Mouse (Mus musculus) limb, embryonic 12.5 days (tissue): ENCODE results near the gene Lrrc7. TPM values are rescaled to one million over a fixed set of nuclear protein-coding genes. Genes with fewer than 3 reads are reported as not detected.
"Not testable (repeated sequence)": the region's sequence is repeated elsewhere in the genome, so short reads cannot be mapped to it uniquely, and the experiment has no call there.

Experiments
- ATAC-seq: fragments of 200-750 bp; cut with Nextera tagmentation; 2 replicates; pipeline ENCODE4 v1.8.0; 2017; ENCODE audit warnings: low read depth, moderate TSS enrichment; ENCODE audit not compliant: insufficient number of reproducible peaks, insufficient read depth, low FRiP score, low TSS enrichment
- H3K27ac ChIP-seq: fragments of 300-500 bp; sonication (generic); 2 replicates; pipeline ENCODE4 v1.5.1; 2016; ENCODE audit warnings: mild to moderate bottlenecking, moderate library complexity
- H3K27me3 ChIP-seq: fragments of 300-500 bp; sonication (generic); 2 replicates; pipeline ENCODE4 v1.6.1; 2016; ENCODE audit warnings: mild to moderate bottlenecking, moderate library complexity
- H3K36me3 ChIP-seq: fragments of 300-500 bp; sonication (generic); 2 replicates; pipeline ENCODE4 v1.6.1; 2016; ENCODE audit warnings: mild to moderate bottlenecking, moderate library complexity
- H3K4me1 ChIP-seq: fragments of 300-500 bp; sonication (generic); replicated peaks from 2 replicates; pipeline ENCODE4 v1.6.1; 2016
- H3K4me2 ChIP-seq: fragments of 300-500 bp; sonication (generic); 2 replicates; pipeline ENCODE4 v1.6.1; 2016; ENCODE audit warnings: mild to moderate bottlenecking, moderate library complexity
- H3K4me3 ChIP-seq: fragments of 300-500 bp; sonication (generic); replicated peaks from 2 replicates; pipeline ENCODE4 v1.5.1; 2016; ENCODE audit warnings: mild to moderate bottlenecking
- H3K9ac ChIP-seq: fragments of 300-500 bp; sonication (generic); replicated peaks from 2 replicates; pipeline ENCODE4 v1.6.1; 2016; ENCODE audit warnings: mild to moderate bottlenecking, moderate library complexity
- H3K9me3 ChIP-seq: fragments of 300-500 bp; sonication (generic); 2 replicates; pipeline ENCODE4 v1.6.1; 2016; ENCODE audit warnings: mild to moderate bottlenecking, moderate library complexity
- WGBS: fragments of 180-500 bp; shearing (Covaris S2); methylation state at CpG from one replicate; pipeline ENCODE4 v1.1.7; 2016; 5-methylcytosine and 5-hydroxymethylcytosine counted together
- polyA plus RNA-seq: library from polyadenylated mRNA; unstranded; fragments of >200 nt; fragmentation: Nextera tagmentation; extraction: Ambion mirVana; gene quantifications from 2 replicates; pipeline ENCODE4 v1.2.1, GENCODE M21; 2016

Lrrc7 gene
- polyA plus RNA-seq, 1 experiment from 2014 or later = 0.35 TPM

DNA sequence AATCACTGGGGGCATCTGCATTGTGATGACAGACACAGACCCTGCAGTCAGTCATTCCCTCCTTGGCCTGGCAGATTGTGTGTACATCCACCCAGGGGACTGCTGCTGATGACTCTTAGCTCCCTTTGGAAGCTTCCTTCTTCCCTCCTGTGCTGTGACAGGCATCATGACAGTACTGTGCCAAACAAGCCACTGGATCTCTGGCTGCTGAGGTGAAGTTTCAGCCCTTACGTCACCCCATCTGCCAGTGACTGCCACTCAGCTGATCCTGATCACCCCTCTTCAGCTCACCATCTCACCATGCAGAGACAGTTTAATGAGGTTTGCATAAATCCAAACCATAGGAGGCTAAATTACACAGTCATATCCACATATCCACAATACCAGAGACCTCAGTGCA, 456.8 kb downstream of the Lrrc7 start:
- Histone ChIP-seq H3K4me3 (no peak overlapping the region), H3K4me1 (no peaks in the 10 kb centered on the region), H3K9ac (no peak overlapping the region), H3K4me2 (no peak overlapping the region), H3K9me3 (no peaks in the 10 kb centered on the region), H3K27ac (no peak overlapping the region), H3K27me3 (no peaks in the 10 kb centered on the region), H3K36me3 (no peaks in the 10 kb centered on the region)
- WGBS = 80% methylated on average over 1 of the region's 1 CpGs
- no peak for ATAC-seq

DNA sequence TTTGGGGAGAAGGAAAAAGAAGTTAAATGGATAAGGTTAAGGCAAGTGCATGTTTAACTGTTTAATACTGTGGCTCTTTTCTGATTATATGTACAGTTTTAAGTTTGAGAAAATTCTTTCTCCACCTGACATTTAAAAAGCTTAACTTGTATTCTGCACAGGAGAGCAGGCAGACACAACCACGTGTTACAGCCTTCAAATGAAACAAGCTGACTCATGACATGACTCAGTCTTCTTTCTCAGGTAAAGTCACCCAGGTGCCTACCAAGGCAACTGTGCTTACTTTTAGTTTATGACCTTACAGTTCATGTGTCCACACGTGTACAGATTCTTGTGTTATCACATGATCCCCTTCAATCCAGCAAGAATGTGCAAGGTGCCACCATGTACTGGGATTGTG, 458.6 kb downstream of the Lrrc7 start:
- 65% methylated on average over 2 of the region's 2 CpGs for WGBS

DNA sequence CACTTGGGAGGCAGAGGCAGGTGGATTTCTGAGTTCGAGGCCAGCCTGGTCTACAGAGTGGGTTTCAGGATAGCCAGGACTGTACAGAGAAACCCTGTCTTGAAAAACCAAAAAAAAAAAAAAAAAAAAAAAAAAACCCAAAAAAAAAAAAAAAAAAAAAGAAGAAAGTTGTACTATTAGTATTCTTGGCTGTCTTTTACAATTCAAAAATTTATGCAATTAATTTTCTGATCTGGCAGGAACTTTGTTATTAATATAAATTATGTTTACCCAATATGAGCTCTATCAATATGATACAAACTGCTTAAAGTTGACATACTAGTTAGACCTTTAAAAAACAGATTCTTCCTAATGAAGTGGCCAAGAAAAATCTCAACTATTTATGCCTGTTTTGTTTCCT, 459.5 kb downstream of the Lrrc7 start:
- H3K27me3 ChIP-seq, H3K9ac ChIP-seq, H3K9me3 ChIP-seq, H3K4me3 ChIP-seq, H3K4me2 ChIP-seq, ATAC-seq, H3K4me1 ChIP-seq, H3K36me3 ChIP-seq, H3K27ac ChIP-seq: not testable (repeated sequence)
- WGBS = 78% methylated on average over 1 of the region's 1 CpGs

More for the DNA sequence above, 458.6 kb downstream of the Lrrc7 start:
- H3K36me3 ChIP-seq = no peaks in the 10 kb centered on the region
- H3K4me1 ChIP-seq = no peaks in the 10 kb centered on the region
- no peaks in the 10 kb centered on the region for H3K27me3 ChIP-seq
- no peaks in the 10 kb centered on the region for H3K9me3 ChIP-seq
- no peak for ATAC-seq
- H3K27ac ChIP-seq = no peak overlapping the region
- H3K4me2 ChIP-seq = no peak overlapping the region
- H3K9ac ChIP-seq = no peak overlapping the region
- no peak overlapping the region for H3K4me3 ChIP-seq

DNA sequence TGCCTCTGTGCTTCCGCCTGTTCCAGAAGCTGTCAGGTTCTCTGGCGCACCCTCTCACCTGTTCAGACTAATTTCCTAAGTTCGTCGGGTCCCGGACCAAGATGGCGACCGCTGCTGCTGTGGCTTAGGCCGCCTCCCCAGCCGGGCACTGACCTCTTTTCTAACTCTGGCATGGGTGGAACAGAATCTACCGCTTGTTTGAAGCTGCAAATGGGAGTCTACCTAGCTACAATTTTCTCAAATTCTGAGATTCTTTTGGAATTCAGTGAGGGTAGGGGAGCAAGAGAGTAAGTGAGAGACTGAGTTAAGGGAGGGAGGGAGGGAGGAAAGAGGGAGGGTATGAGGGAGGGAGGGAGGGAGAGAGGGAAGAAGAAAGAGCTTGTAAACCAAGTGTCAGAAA, 460.0 kb downstream of the Lrrc7 start:
- H3K4me1 ChIP-seq, H3K9me3 ChIP-seq, H3K4me2 ChIP-seq, H3K36me3 ChIP-seq, H3K4me3 ChIP-seq, H3K27ac ChIP-seq, H3K27me3 ChIP-seq, H3K9ac ChIP-seq, ATAC-seq: not testable (repeated sequence)
- 95% methylated on average over 9 of the region's 10 CpGs for WGBS

DNA sequence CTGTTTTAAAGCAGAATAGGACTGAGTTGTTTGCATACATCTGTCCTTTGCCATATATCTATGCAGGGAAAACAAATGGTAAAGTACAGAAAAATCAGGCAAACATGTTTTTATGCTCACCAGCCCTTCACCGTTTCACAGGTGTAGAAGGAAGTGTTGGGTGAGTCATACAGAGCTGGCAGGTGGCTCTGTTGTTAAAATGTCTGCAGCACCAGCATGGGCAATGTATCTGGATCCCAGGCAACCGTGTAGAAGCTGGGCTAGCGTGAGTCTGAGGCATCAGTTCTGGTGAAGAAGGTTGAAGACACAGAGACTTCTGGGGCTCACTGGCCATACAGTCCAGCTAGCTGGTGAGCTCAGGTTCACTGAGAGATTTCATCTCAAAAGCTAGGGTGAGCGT, 468.1 kb downstream of the Lrrc7 start:
- Histone ChIP-seq H3K27ac (no peak overlapping the region), H3K4me2 (no peak overlapping the region), H3K4me3 (no peak overlapping the region), H3K27me3 (no peaks in the 10 kb centered on the region), H3K4me1 (no peaks in the 10 kb centered on the region), H3K9me3 (no peaks in the 10 kb centered on the region), H3K9ac (no peak overlapping the region), H3K36me3 (no peaks in the 10 kb centered on the region)
- no peak for ATAC-seq
- 80% methylated on average over 4 of the region's 4 CpGs for WGBS

DNA sequence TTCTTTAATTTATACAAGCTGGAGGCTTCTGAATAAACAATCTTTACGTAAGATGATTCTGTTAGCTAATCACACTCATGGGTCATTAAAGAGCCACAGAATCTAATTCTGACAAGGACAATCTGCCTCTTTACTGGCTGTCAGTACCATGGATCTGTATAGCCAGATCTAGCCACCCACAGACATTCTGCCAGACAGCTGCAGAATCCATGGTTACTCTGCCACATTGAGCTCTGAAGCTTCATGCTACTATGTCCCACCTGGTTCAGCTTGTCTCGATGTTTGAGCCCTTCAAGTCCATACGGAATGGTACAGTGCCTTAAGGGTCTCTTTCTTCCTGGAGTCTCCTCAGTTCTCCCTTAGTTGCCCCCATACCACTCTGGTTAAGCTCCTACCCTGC, 470.4 kb downstream of the Lrrc7 start:
- no peaks in the 10 kb centered on the region for H3K36me3 ChIP-seq
- no peaks in the 10 kb centered on the region for H3K9me3 ChIP-seq
- 85% methylated on average over 3 of the region's 3 CpGs for WGBS
- no peak overlapping the region for H3K27ac ChIP-seq
- no peaks in the 10 kb centered on the region for H3K4me1 ChIP-seq
- no peak for ATAC-seq
- no peak overlapping the region for H3K4me2 ChIP-seq
- no peaks in the 10 kb centered on the region for H3K27me3 ChIP-seq
- no peak overlapping the region for H3K4me3 ChIP-seq
- no peak overlapping the region for H3K9ac ChIP-seq

DNA sequence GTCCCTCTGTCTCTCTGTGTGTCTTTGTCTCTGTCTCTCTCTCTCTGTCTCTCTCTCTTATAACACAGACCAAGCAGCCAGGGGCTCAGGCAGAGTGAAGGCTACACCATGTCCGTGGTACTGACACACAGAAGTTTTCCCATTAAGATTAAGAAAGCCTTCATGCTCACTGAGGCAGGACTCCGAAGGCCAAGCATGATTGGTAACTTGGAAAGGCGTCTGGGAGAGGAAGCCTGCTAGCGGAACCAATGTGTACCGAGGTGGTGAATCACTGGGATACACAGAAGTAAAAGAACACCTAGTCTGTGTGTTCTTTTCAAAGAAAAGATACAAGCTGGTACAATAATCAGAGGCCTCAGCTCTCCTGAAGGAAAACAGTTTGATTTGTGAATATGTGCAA, 484.2 kb downstream of the Lrrc7 start:
- H3K27ac ChIP-seq = no peak overlapping the region
- no peaks in the 10 kb centered on the region for H3K27me3 ChIP-seq
- no peak overlapping the region for H3K4me3 ChIP-seq
- H3K9me3 ChIP-seq = no peaks in the 10 kb centered on the region
- 81% methylated on average over 5 of the region's 5 CpGs for WGBS
- H3K9ac ChIP-seq = no peak overlapping the region
- no peak overlapping the region for H3K4me2 ChIP-seq
- ATAC-seq = no peak
- H3K4me1 ChIP-seq = no peaks in the 10 kb centered on the region
- no peaks in the 10 kb centered on the region for H3K36me3 ChIP-seq

DNA sequence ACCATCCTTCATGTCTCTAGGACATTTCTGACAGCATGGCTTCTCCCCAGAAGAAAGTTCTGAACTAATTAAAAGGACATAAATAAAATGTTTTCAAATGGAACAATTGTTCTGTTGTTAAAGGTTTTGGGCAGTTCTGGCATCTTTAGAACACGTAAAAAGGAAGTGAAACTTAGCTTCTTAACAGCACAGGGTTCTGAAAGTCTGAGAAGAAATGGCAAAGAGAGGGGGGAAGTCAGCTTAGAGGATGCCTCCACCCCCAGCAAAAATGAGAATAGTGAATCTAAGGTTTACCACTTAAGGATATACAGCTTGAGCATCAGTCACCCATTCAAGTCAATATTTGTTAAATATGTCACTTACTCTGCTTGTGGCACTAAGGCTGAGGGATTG, 484.6 kb downstream of the Lrrc7 start:
- Histone ChIP-seq H3K27me3 (no peaks in the 10 kb centered on the region), H3K4me3 (no peak overlapping the region), H3K4me1 (no peaks in the 10 kb centered on the region), H3K27ac (no peak overlapping the region), H3K4me2 (no peak overlapping the region), H3K9ac (no peak overlapping the region), H3K9me3 (no peaks in the 10 kb centered on the region), H3K36me3 (no peaks in the 10 kb centered on the region)
- 61% methylated on average over 1 of the region's 1 CpGs for WGBS
- ATAC-seq = no peak

DNA sequence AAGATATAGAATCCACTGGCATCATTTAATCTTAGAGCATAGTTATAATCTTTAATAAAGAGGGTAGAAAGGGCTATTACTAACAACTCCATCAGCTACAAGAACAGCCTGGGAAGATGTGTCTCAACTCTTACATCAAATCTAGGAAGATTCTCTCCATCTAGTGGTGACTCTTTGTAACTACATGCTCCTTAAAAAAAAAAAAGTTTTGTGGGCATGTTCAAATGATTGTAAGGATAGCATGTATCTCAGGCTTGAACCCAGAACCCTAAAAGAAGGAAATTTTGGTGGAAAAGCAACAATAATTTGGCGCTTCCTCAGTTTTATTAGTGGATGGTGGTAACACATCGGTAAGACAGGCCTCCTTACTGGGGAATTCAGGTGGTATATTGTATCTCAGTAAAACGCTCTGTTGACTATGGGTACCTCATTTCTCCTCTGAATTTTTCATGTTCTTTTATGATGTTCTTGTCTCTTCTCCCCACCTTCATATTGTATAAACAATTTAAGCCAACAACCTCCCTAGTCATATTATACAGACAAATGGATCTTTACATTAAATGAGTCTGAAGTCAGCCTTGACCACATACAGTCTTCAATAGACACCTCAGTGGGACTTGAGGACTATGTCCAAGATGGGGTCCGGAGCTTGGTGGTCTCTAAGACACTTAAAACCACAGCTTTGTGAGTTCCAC, 485.2 kb downstream of the Lrrc7 start:
- no peaks in the 10 kb centered on the region for H3K36me3 ChIP-seq
- no peaks in the 10 kb centered on the region for H3K4me1 ChIP-seq
- H3K27me3 ChIP-seq = no peaks in the 10 kb centered on the region
- no peak for ATAC-seq
- no peak overlapping the region for H3K9ac ChIP-seq
- H3K27ac ChIP-seq = no peak overlapping the region
- no peak overlapping the region for H3K4me3 ChIP-seq
- H3K9me3 ChIP-seq = no peaks in the 10 kb centered on the region
- no peak overlapping the region for H3K4me2 ChIP-seq
- WGBS = 40% methylated on average over 4 of the region's 4 CpGs

DNA sequence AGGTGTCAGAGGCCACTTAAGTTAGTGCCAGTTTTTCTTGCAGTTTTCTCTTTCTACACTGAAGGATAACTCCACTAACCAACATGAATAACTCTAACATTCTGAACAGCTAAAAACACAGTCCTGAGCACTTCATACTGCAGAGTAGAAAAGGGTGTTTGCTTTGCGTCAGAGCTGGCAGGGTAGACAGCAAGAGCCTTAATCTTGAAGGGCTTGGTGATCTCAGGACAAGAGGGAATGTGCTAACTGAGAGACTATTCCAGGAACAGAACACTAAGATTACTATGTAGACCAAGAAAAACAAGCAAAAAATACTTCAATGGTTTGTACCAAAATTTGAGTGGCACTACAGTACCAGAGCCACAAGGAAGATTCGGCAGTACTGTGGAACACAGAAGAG, 487.0 kb downstream of the Lrrc7 start:
- Histone ChIP-seq H3K36me3 (no peaks in the 10 kb centered on the region), H3K4me3 (no peak overlapping the region), H3K9me3 (no peaks in the 10 kb centered on the region), H3K27me3 (no peaks in the 10 kb centered on the region), H3K9ac (no peak overlapping the region), H3K27ac (no peak overlapping the region), H3K4me2 (no peak overlapping the region), H3K4me1 (no peaks in the 10 kb centered on the region)
- no peak for ATAC-seq
- WGBS = 86% methylated on average over 2 of the region's 2 CpGs

DNA sequence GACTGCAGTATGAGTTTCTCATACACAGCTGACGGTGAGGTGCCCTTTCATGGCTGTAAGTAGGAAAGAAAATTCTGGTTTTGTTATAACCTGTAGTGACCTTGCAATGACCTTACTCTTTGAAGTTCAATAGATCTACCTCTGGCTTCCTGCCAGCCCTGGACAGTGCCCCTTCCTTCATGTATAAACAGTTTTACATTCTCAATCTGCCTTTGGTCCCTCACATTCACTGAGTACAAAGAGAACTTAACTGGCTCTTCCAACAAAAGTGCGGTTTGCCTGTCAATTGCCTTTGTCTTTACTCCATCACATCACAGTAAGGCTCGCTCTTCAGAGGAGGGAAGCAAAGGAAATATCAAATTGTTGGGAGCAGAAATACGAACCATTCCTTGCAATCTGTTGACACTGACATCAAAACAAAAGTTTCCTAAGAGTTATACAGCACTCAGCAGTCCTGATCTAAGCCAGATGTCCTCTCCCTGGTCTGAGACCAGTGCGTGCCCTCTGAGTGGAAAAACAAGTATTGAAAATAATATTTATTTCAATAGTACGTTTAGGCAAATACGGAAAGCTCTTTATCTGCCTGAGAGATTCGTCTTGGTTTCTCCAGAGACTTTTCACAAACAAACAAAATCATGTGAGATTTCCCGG, 493.3 kb downstream of the Lrrc7 start:
- Histone ChIP-seq H3K4me3 (no peak overlapping the region), H3K4me2 (no peak overlapping the region), H3K9ac (no peak overlapping the region), H3K4me1 (no peaks in the 10 kb centered on the region; the same call in 1 of the 2 replicates), H3K36me3 (peaks cover 16% of the 10 kb centered on the region; the same call in 1 of the 2 replicates), H3K27me3 (no peaks in the 10 kb centered on the region), H3K27ac (no peak overlapping the region), H3K9me3 (no peaks in the 10 kb centered on the region)
- no peak for ATAC-seq
- 35% methylated on average over 9 of the region's 9 CpGs for WGBS

DNA sequence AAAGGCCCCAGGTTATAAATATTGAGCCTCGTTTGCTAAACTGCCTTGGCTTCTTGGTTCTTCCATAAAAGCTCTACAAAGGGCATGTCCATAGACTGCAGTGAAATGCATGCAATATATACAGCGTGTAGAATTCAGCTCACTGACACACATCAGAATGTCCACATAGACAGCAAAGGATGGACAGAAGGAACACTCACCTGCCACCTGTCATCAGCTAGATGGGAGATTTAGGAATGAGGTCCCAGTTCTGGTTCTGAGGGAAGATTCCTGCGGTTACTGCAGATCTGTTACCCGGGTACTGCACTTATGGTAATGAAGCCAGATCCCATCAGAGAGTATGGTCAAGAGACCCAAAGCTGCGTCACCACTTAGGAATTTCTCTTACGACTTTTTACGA, 494.1 kb downstream of the Lrrc7 start:
- Histone ChIP-seq H3K27ac (no peak overlapping the region), H3K4me2 (no peak overlapping the region), H3K36me3 (peaks cover 19% of the 10 kb centered on the region; the same call in 1 of the 2 replicates), H3K9ac (no peak overlapping the region), H3K4me1 (no peaks in the 10 kb centered on the region; the same call in 1 of the 2 replicates), H3K27me3 (no peaks in the 10 kb centered on the region), H3K4me3 (no peak overlapping the region), H3K9me3 (no peaks in the 10 kb centered on the region)
- WGBS = 48% methylated on average over 7 of the region's 7 CpGs
- no peak for ATAC-seq
